Mouse (Mus musculus) forebrain, embryonic 11.5 days (tissue): ENCODE results near the gene Gzmm. TPM values are rescaled to one million over a fixed set of nuclear protein-coding genes. Genes with fewer than 3 reads are reported as not detected.

ENCODE experiments used
- ATAC-seq: fragments of 200-750 bp; cut with Nextera tagmentation; replicated peaks from 2 replicates; pipeline ENCODE4 v1.8.0; 2017; ENCODE audit warnings: moderate TSS enrichment; ENCODE audit not compliant: low FRiP score
- DNase-seq: peaks from one replicate; pipeline ENCODE4 v3.0.0-alpha.2; 2017; ENCODE audit warnings: low spot score
- H3K27ac ChIP-seq: fragments of 300-500 bp; sonication (generic); 2 replicates; pipeline ENCODE4 v1.5.1; 2014; ENCODE audit warnings: low read depth, low read length
- H3K27me3 ChIP-seq: fragments of 300-500 bp; sonication (generic); 2 replicates; pipeline ENCODE4 v1.6.1; 2014; ENCODE audit warnings: mild to moderate bottlenecking, low read length, mixed read lengths; ENCODE audit not compliant: control insufficient read depth, insufficient read depth
- H3K36me3 ChIP-seq: fragments of 300-500 bp; sonication (generic); 2 replicates; pipeline ENCODE4 v1.6.1; 2014; ENCODE audit warnings: mild to moderate bottlenecking, low read length, moderate library complexity, mixed read lengths; ENCODE audit not compliant: control insufficient read depth, insufficient read depth
- H3K4me1 ChIP-seq: fragments of 300-500 bp; sonication (generic); replicated peaks from 2 replicates; pipeline ENCODE4 v1.6.1; 2014; ENCODE audit warnings: low read length, mixed read lengths; ENCODE audit not compliant: control insufficient read depth, insufficient read depth
- H3K4me2 ChIP-seq: fragments of 300-500 bp; sonication (generic); 2 replicates; pipeline ENCODE4 v1.6.1; 2014; ENCODE audit warnings: low read depth, mild to moderate bottlenecking, low read length, moderate library complexity, mixed read lengths; ENCODE audit not compliant: severe bottlenecking
- H3K4me3 ChIP-seq: fragments of 300-500 bp; sonication (generic); 2 replicates; pipeline ENCODE4 v1.5.1; 2014; ENCODE audit warnings: low read depth, low read length
- H3K9ac ChIP-seq: fragments of 300-500 bp; sonication (generic); 2 replicates; pipeline ENCODE4 v1.6.1; 2014; ENCODE audit warnings: low read length
- H3K9me3 ChIP-seq: fragments of 300-500 bp; sonication (generic); 2 replicates; pipeline ENCODE4 v1.6.1; 2016; ENCODE audit warnings: low read length, mixed read lengths; ENCODE audit not compliant: control insufficient read depth
- WGBS: fragments of 180-500 bp; shearing (Covaris S2); extraction: QIAGEN DNeasy Blood & Tissue Kit; methylation state at CpG from one replicate; pipeline ENCODE4 v1.1.7; 2014; 5-methylcytosine and 5-hydroxymethylcytosine counted together
- polyA plus RNA-seq: library from polyadenylated mRNA; unstranded; fragments of >200 nt; fragmentation: Nextera tagmentation; extraction: Ambion mirVana; gene quantifications from 2 replicates; pipeline ENCODE4 v1.2.1, GENCODE M21; 2014

Gene Gzmm
- polyA plus RNA-seq, 1 experiment from 2014 or later: 0.81 TPM

DNA sequence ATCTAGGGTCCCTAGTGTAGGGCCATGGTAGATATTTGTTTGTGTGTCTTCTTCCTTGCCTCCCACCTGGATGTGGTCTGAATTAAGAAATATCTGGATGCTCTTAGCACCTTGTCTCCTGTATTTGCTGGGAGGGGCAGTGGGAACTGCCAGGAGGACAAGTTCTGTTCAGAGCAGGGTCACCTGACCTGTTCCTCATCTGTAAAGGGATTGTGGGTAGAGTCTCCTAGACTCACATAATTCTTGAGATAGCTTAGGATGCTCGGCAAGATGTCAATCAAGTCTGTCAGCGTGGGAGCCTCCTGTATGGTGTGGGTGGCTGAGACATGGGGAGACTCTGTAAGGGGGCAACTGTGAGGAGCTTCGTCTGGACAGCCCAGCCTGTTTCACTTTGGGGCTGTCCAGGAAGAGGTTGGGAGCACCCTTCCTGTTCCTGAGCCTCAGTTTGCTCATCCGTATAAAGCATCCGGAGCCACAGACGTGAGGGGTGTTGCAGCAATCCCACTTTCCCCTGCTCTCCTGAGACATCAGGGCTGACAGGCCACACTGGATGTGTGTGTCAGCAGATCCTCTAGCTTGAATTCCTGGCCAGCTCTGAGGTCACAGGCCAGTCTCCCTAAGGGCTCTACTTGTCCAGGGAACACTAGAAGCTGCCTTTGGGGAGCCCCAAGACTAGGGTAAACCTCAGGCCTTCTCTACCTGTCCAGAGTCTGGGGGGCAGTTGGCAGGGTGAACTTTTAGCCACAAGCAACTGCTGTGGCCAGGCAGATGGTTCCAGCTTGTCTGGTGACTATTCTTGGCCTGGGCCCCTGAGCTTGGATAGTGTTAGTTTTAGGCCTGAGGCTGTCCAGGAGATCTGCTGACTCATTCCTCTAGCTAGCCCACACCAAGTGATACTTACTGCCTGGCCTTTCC is 4.8 kb upstream of the Gzmm start:
- Histone ChIP-seq H3K9me3 (no peaks in the 10 kb centered on the region), H3K36me3 (peaks cover 14% of the 10 kb centered on the region; the same call in 1 of the 2 replicates), H3K9ac (peak overlapping the region; percentile 76; the same call in 1 of the 2 replicates), H3K27me3 (no peaks in the 10 kb centered on the region), H3K4me1 (peaks cover 14% of the 10 kb centered on the region), H3K4me3 (peak overlapping the region; percentile 71), H3K27ac (no peak overlapping the region), H3K4me2 (peak overlapping the region; percentile 92)
- ATAC-seq: no peak
- 93% methylated on average over 6 of the region's 6 CpGs for WGBS
- DNase-seq: no peak

GRCm38 (mm10) chr10:79684770-79685600 is 3.8 kb upstream of the Gzmm start:
- Histone ChIP-seq H3K27me3 (no peaks in the 10 kb centered on the region), H3K4me1 (peaks cover 14% of the 10 kb centered on the region), H3K27ac (no peak overlapping the region), H3K4me3 (no peak overlapping the region), H3K36me3 (peaks cover 16% of the 10 kb centered on the region; the same call in 1 of the 2 replicates), H3K9me3 (no peaks in the 10 kb centered on the region), H3K4me2 (no peak overlapping the region), H3K9ac (no peak overlapping the region)
- WGBS: 95% methylated on average over 25 of the region's 25 CpGs
- ATAC-seq (no peak), DNase-seq (no peak)

DNA sequence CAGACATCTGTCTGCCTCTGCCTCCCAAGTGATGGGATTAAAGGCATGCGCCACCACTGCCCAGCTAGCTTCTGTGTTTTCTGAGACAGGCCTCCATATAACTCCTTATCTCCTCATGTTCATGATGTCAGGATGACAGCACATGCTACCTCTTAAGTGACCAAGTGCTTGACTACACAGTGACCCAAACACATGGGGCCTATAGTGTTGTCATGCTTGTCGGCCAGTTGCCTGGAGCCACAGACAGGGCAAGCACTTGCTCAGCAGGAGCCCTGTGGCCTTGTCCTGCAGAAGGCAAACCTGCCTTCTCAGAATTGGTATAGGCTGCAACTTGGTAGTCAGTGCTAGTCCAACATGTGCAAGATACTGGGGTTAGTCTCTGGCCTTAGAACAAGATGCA is 2.6 kb upstream of the Gzmm start:
- H3K4me1 ChIP-seq: peaks cover 9% of the 10 kb centered on the region
- peaks cover 16% of the 10 kb centered on the region; the same call in 1 of the 2 replicates for H3K36me3 ChIP-seq
- DNase-seq (no peak), ATAC-seq (no peak)
- WGBS: 82% methylated on average over 2 of the region's 2 CpGs
- no peak overlapping the region for H3K9ac ChIP-seq
- H3K4me3 ChIP-seq: no peak overlapping the region
- H3K9me3 ChIP-seq: no peaks in the 10 kb centered on the region
- H3K27ac ChIP-seq: no peak overlapping the region
- no peak overlapping the region for H3K4me2 ChIP-seq
- no peaks in the 10 kb centered on the region for H3K27me3 ChIP-seq

DNA sequence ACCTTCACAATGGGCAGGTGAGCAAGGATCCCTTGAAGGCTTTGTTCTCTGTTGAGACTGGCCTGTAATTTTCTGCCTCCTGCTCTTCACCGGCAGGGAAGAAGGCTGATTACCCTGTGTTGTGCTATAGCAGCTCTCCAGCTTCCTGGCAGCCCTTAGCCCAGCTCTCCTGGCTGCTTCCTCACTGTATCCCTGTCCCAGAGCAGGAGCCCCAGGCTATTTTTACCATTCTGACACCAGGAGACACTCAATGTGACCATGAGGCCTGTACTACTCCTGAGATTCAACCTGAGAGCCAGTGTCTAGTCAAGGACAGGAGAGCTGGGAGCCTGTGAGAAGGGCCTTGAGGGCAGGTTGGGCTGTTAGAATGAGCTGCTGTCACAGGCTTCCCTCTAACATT is 2.1 kb upstream of the Gzmm start:
- Histone ChIP-seq H3K9me3 (no peaks in the 10 kb centered on the region), H3K36me3 (peaks cover 16% of the 10 kb centered on the region; the same call in 1 of the 2 replicates), H3K4me2 (no peak overlapping the region), H3K4me3 (no peak overlapping the region), H3K27ac (no peak overlapping the region), H3K27me3 (no peaks in the 10 kb centered on the region), H3K9ac (no peak overlapping the region), H3K4me1 (peaks cover 9% of the 10 kb centered on the region)
- DNase-seq (no peak), ATAC-seq (no peak)
- 100% methylated on average over 1 of the region's 1 CpGs for WGBS

DNA sequence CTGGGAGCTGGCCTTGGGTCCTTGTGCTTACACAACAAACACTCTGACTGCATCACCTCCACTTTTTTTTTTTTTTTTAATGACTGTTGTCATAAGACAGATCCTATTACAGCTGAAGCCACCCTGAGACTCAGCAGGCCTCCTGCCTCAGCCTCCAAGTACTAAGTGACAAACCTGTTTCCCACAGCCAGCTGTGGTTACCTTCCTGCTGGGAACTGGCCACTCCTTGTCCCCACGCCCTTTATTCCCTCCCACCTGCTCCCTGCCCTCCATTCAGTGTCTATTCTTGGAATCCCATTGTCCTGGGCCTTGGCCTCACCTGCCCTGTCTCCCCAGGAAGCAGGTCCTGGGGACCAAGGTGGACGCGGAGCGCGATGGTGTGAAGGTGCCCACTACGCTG is 1.3 kb upstream of the Gzmm start:
- DNase-seq (no peak), ATAC-seq (no peak)
- Histone ChIP-seq H3K4me1 (peaks cover 9% of the 10 kb centered on the region), H3K9me3 (no peaks in the 10 kb centered on the region), H3K4me2 (no peak overlapping the region), H3K27me3 (no peaks in the 10 kb centered on the region), H3K27ac (no peak overlapping the region), H3K4me3 (no peak overlapping the region), H3K36me3 (peaks cover 16% of the 10 kb centered on the region; the same call in 1 of the 2 replicates), H3K9ac (no peak overlapping the region)
- WGBS: 89% methylated on average over 6 of the region's 6 CpGs

GRCm38 (mm10) chr10:79689178-79689577 is 358 bp downstream of the Gzmm start:
- Histone ChIP-seq H3K27me3 (no peaks in the 10 kb centered on the region), H3K9me3 (no peaks in the 10 kb centered on the region), H3K27ac (no peak overlapping the region), H3K4me3 (no peak overlapping the region), H3K36me3 (peaks cover 16% of the 10 kb centered on the region; the same call in 1 of the 2 replicates), H3K9ac (no peak overlapping the region), H3K4me1 (no peaks in the 10 kb centered on the region; the same call in 1 of the 2 replicates), H3K4me2 (no peak overlapping the region)
- DNase-seq (no peak), ATAC-seq (no peak)
- WGBS: 93% methylated on average over 3 of the region's 3 CpGs

DNA sequence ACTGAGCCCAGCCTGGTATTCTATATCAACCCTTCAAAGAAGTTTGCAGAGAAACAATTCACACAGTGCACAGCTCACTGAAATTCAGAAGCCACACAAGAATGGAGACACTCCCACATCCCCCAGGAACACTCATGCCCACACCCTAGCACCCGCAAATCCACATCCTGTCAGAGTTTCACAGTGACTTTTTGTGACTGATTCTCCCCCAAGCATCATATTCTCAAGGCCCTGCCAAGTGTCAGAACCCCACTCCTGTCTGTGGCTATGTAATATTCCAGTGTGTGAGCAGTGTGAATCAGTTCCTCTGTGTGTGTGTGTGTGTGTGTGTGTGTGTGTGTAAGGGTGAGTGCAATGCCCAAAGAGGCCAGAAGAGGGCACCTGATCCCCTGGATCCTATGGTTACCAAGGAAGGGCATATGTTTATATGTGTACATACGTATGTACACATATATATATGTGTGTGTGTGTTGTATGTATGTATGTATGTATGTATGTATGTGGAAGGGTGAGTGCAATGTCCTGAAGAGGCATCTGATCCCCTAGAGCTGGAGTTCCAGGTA is 3.2 kb downstream of the Gzmm start:
- 96% methylated on average over 2 of the region's 2 CpGs for WGBS

GRCm38 (mm10) chr10:79693580-79694378 is 5.0 kb downstream of the Gzmm start:
- Histone ChIP-seq H3K36me3 (peaks cover 4% of the 10 kb centered on the region; the same call in 1 of the 2 replicates), H3K4me1 (no peaks in the 10 kb centered on the region), H3K4me3 (no peak overlapping the region), H3K27ac (no peak overlapping the region), H3K4me2 (no peak overlapping the region), H3K9ac (no peak overlapping the region), H3K27me3 (no peaks in the 10 kb centered on the region), H3K9me3 (no peaks in the 10 kb centered on the region)
- DNase-seq: no peak
- 78% methylated on average over 12 of the region's 12 CpGs for WGBS
- no peak for ATAC-seq

More for the DNA sequence above, 3.2 kb downstream of the Gzmm start:
- Histone ChIP-seq H3K27ac (no peak overlapping the region), H3K4me1 (no peaks in the 10 kb centered on the region), H3K4me2 (no peak overlapping the region), H3K36me3 (peaks cover 11% of the 10 kb centered on the region; the same call in 1 of the 2 replicates), H3K9me3 (no peaks in the 10 kb centered on the region), H3K9ac (no peak overlapping the region), H3K4me3 (no peak overlapping the region), H3K27me3 (no peaks in the 10 kb centered on the region)
- no peak for ATAC-seq
- DNase-seq: no peak
